Mouse (Mus musculus) spleen, adult 2 months (tissue): ENCODE measurements around the gene Ccl27a. TPM values are rescaled to one million over a fixed set of nuclear protein-coding genes. Genes with fewer than 3 reads are reported as not detected.
"Not testable (repeated sequence)": the region's sequence is repeated elsewhere in the genome, so short reads cannot be mapped to it uniquely, and the experiment has no call there.

Experiments used
- DNase-seq, 2 experiments: peaks; one replicate each; pipeline versions ENCODE4 v3.0.0 to v3.0.0-alpha.2; 2012 to 2021; ENCODE audit warnings: low spot score in 2 of 2, low read depth in 1 of 2
- H3K27ac ChIP-seq: fragments of 200-500 bp; 2 replicates; pipeline ENCODE4 v1.5.1; 2012; ENCODE audit warnings: low read length, inconsistent platforms; ENCODE audit not compliant: insufficient read depth
- H3K27me3 ChIP-seq: fragments of 200-500 bp; 2 replicates; pipeline ENCODE4 v1.6.1; 2012; ENCODE audit warnings: mild to moderate bottlenecking, moderate library complexity, low read length, inconsistent platforms; ENCODE audit not compliant: control insufficient read depth, insufficient read depth
- H3K36me3 ChIP-seq: fragments of 200-500 bp; 2 replicates; pipeline ENCODE4 v1.6.1; 2012; ENCODE audit warnings: mild to moderate bottlenecking, low read length, inconsistent platforms; ENCODE audit not compliant: control insufficient read depth, insufficient read depth
- H3K4me1 ChIP-seq: fragments of 200-500 bp; 2 replicates; pipeline ENCODE4 v1.6.1; 2011; ENCODE audit warnings: inconsistent platforms; ENCODE audit not compliant: control insufficient read depth, insufficient read depth, insufficient read length
- H3K4me3 ChIP-seq: fragments of 200-500 bp; 2 replicates; pipeline ENCODE4 v1.5.1; 2011; ENCODE audit warnings: mild to moderate bottlenecking, inconsistent platforms; ENCODE audit not compliant: insufficient read depth, insufficient read length; ENCODE audit errors: extremely low read depth
- WGBS: fragments of 180-500 bp; shearing (Covaris S2); methylation state at CpG from one replicate; pipeline ENCODE4 v1.1.7; 2018; 5-methylcytosine and 5-hydroxymethylcytosine counted together
- polyA plus RNA-seq: library from polyadenylated mRNA; depleted of rRNA; stranded (reverse); fragments of >200 nt; gene quantifications from 2 replicates; pipeline ENCODE4 v1.2.3, GENCODE M21; 2012; rRNA removed

Ccl27a gene
- polyA plus RNA-seq = 8.9 and 14.1 TPM in 2 replicates

DNA sequence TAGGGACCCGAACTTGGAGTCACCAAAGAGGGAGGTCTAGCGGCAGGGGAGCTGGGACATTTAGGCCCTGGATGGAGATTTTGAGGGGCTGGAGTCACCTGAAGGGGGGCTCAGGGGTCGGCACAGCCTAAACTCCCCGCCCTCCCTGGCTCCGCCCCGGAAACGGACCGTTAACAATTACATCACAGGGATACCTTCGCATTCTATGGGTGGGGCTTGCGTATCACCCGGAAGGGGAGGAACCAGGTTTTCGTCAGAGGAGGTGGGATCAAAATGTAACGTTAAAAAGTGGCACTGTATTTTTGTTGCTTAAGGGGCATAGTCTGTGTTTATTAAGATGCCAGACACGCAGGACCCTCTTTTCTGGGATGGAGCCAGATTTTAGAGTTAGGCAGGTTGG lies at the start of gene Ccl27a:
Gene Ccl27a (minus strand): TSS at position 246 of the 400 bp plus-strand sequence.
- H3K27me3 ChIP-seq, H3K27ac ChIP-seq, H3K4me1 ChIP-seq, H3K36me3 ChIP-seq: not testable (repeated sequence)
- peak within 1 kb of the TSS; percentile 62; the same call in 1 of the 2 replicates for H3K4me3 ChIP-seq
- 7% methylated on average over 12 of the region's 14 CpGs for WGBS
- peak; percentile 77 for DNase-seq

DNA sequence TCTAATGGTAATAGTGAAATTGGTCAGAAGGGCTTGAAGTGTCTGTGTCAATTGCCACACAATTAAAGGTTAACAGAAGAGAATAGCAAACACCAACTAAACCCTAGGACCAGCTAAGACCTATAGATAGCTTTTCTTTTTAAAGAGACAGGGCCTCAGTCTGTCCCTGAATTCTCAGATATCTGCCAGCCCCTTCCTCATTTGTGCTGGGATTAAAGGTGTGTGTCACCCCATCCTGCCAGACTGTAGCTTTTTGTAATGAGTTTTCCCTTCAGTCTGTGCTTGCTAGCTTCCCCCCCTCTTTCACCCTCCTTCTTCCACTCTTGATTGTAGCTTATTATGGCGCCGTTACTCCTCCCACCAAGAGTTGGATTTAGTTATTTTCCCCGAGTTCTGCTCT lies 9.2 kb upstream of the Ccl27a start:
- H3K27me3 ChIP-seq, H3K4me1 ChIP-seq, H3K4me3 ChIP-seq, DNase-seq, H3K36me3 ChIP-seq, H3K27ac ChIP-seq: not testable (repeated sequence)
- WGBS = 76% methylated on average over 3 of the region's 3 CpGs

DNA sequence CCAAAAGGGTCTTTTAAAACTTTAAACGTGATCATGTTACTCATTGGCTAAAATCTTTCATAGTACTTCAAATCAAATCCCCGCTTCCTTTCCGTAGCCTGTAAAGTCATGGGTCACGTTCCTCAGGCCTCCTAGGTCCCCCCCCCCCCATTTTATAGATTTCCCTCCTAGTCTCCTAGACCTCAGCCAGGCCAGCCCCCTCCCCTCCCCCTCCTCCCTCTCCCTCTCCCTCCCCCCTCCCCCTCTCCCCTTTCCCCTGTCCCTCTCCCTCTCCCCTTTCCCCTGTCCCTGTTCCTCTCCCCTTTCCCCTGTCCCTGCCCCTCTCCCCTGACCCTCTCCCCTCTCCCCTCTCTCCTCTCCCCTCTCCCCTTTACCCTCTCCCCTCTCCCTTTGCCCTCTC lies 8.7 kb upstream of the Ccl27a start:
- H3K4me1 ChIP-seq, H3K4me3 ChIP-seq, DNase-seq, H3K27me3 ChIP-seq, H3K27ac ChIP-seq, H3K36me3 ChIP-seq: not testable (repeated sequence)
- WGBS = 65% methylated on average over 4 of the region's 4 CpGs

DNA sequence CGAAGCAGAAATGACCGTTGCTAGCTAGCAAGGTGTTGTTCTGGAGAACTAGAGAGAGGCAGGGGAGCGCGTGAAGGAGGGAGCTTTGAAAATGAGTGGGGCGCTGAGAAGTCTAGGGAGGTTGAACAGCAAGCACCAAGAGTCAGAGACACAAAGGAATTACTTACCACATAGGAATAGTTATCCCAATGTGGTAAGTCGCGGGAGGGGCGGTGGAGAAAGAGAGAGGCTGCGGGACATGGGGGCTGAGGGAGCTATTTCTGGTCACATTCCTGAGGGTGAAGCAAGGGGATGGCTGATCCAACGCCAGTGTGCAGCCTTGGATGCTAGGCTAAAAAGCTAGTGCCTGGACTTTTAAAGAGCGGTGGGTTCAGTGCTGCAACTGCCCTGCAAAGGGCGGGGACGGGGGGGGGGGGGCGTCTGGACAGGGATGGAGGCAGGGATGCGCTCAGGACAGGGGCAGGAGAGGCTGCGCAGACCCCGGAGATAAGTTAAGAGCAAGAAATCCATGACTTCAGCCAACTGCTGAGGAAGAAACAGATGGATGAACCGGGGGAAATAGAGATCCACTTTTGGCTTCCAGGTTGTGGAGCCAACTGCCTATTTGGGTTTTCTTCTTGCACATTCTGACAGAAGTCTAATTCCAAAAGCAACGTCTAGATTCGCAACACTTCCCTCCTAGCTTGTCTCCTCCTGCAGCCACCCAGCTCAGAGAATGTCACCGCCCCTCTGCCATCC lies 7.9 kb upstream of the Ccl27a start:
- 42% methylated on average over 17 of the region's 21 CpGs for WGBS
- not testable (repeated sequence) for H3K36me3 ChIP-seq, H3K4me1 ChIP-seq, H3K27ac ChIP-seq, H3K4me3 ChIP-seq, DNase-seq, H3K27me3 ChIP-seq

DNA sequence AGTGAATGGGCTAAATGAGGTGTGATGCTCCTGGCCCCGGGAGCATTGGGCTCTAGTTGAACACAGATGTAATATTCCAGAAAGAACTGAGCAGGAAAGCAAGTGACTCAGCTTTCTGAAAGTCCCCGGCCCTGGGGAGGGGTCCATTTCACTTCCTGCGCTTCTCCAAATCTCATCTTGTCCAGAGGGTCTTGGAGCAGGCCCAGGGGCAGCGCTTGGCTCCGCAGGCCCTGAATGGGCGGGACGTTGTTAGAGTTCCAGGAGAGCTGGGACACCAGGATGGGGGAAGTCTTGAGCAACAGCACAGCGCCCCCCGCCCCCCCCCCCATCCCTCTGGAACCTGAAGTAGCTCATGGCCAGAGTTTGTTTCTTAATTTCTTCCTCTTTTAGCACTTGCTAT lies 7.2 kb upstream of the Ccl27a start:
- WGBS = 55% methylated on average over 9 of the region's 9 CpGs

DNA sequence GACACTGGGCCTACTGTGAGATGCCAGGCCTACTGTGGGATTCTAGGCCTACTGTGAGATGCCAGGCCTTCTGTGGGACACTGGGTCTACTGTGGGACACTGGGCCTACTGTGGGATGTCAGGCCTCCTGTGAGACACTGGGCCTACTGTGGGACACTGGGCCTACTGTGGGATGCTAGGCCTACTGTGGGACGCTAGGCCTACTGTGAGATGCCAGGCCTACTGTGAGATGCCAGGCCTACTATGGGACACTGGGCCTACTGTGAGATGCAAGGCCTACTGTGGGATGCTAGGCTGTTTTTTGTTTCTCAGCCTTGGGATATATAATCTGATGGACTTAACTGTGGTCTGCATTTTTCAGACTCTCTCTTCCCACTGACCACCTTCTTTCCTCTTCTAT lies 1.8 kb upstream of the Ccl27a start:
- WGBS = 89% methylated on average over 1 of the region's 1 CpGs
- H3K36me3 ChIP-seq, DNase-seq, H3K4me1 ChIP-seq, H3K4me3 ChIP-seq, H3K27ac ChIP-seq, H3K27me3 ChIP-seq: not testable (repeated sequence)

More for the DNA sequence above, 7.2 kb upstream of the Ccl27a start:
- H3K27me3 ChIP-seq, H3K36me3 ChIP-seq, H3K4me1 ChIP-seq, DNase-seq, H3K4me3 ChIP-seq, H3K27ac ChIP-seq: not testable (repeated sequence)

DNA sequence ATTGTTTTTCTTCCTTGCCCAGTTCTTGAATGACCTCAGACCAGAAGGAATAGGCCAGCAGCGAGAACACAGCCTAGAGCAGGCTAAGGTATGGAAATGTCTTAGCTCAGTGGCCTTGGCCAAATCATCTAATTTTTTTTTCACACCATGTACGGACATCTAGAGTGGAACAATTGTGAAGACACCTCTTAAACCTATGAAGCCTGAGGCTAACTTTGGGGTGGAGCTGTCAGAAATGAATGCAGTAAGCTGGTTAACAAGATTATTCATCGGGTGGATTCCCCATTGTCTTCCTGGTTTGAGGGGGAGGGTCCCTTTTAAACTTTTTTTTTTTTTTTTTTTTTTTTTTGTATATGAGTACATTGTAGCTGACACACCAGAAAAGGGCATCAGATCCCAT lies 459 bp upstream of the Ccl27a start:
- H3K4me1 ChIP-seq, H3K4me3 ChIP-seq: not testable (repeated sequence)

DNA sequence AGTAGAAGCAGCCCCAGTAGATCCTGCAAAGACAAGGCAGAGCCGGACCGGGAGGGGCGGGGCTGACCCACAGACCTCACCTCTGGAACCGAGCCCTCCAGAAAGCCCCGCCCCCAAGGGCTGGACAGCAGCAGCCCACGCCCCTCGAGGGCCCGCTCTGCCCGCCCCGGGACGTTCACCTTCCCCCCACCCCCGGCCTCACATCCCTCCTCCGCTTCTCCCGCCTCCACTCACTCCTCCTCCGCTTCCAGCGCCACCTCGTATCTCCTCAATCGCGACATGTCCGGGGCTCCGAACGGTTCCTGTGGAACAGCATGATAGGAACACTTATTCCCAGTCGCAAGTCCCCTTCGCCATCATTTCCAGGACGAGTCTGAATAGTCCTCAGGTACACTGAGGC lies 545 bp downstream of the Ccl27a start:
- DNase-seq = peak; percentile 22 to 47
- H3K27ac ChIP-seq = not testable (repeated sequence)

More for the DNA sequence above, 459 bp upstream of the Ccl27a start:
- H3K36me3 ChIP-seq, DNase-seq, H3K27ac ChIP-seq, H3K27me3 ChIP-seq: not testable (repeated sequence)
- whole genome bisulfite sequencing = 84% methylated on average over 3 of the region's 3 CpGs

DNA sequence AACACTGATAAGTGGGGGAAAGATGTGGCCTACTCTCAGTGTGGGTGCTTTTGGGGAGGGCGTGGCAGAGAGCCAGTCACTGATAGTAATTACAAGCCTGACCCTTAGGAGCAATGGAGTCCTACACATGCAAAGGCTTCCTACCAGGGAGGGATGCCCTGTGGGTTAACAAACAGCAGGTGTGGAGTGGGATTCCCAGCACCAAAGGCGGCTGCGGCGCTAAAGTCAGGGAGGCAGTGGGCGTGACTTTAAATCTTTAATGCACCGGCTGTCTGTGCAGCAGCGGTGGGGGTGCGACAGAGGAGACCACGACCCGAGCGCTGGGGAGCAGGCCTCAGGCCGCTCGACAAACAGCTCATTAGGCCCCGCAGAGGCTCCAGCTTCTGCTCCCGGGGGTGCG lies 1.1 kb downstream of the Ccl27a start:
- H3K27ac ChIP-seq, H3K36me3 ChIP-seq, H3K27me3 ChIP-seq, H3K4me1 ChIP-seq, DNase-seq: not testable (repeated sequence)
- WGBS = 16% methylated on average over 7 of the region's 16 CpGs
- H3K4me3 ChIP-seq = peak overlapping the region; percentile 27; the same call in 1 of the 2 replicates

More for the DNA sequence above, 545 bp downstream of the Ccl27a start:
- peak overlapping the region; percentile 62; the same call in 1 of the 2 replicates for H3K4me3 ChIP-seq
- not testable (repeated sequence) for H3K36me3 ChIP-seq, H3K4me1 ChIP-seq, H3K27me3 ChIP-seq
- WGBS = 1% methylated on average over 17 of the region's 25 CpGs

DNA sequence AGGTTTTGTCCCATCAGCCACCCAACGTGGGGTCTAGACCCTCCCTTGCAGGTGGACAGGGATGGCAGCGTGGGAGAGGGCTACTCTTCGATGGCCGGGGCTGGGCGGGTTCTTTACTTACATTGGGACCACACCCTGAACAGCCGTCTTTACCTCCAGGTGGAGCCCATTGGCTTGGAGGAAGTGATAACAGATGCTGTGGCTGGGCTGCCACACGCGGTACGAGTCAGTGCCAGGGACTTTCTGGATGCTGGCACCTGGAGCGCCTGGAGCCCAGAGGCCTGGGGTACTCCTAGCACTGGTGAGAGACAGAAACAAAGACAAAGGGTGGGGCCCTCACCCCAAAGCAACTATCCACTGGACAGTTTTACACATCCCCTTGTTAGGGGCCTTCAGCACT lies 6.7 kb downstream of the Ccl27a start:
- not testable (repeated sequence) for H3K36me3 ChIP-seq, H3K4me1 ChIP-seq, H3K4me3 ChIP-seq, H3K27me3 ChIP-seq, H3K27ac ChIP-seq, DNase-seq
- 71% methylated on average over 10 of the region's 10 CpGs for WGBS

DNA sequence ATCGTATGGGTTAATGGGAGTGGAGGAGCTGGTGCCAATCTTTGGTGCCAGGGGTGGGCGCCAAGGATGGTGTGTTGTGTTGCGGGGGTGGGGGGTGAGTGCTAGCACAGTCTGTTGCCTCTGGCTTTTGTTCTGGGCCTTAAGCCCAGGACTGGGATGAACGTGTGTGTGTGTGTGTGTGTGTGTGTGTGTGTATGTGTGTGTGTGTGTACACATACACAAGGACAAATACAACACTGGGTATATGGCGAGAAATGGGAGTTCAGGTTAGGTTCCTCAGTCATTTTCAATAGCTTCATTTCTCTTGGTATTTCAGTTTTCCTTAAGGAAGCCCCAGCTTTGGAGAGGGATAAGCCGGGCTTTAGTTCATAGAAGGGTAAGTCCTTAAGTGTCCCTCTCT lies 10.9 kb downstream of the Ccl27a start:
- H3K4me3 ChIP-seq, H3K36me3 ChIP-seq, H3K27ac ChIP-seq, H3K27me3 ChIP-seq, DNase-seq, H3K4me1 ChIP-seq: not testable (repeated sequence)
- 82% methylated on average over 6 of the region's 6 CpGs for WGBS
